Mouse (Mus musculus) right cerebral cortex, postnatal 36 days (tissue): Measurements from ENCODE around the gene Msh3.
"Not testable (repeated sequence)": the region's sequence is repeated elsewhere in the genome, so short reads cannot be mapped to it uniquely, and the experiment has no call there.

Experiments used
- DNase-seq, 2 experiments: peaks; one replicate each; pipeline ENCODE4 v3.0.0; 2022; ENCODE audit warnings: low spot score in 2 of 2, mixed read lengths in 1 of 2

Msh3 gene

DNA sequence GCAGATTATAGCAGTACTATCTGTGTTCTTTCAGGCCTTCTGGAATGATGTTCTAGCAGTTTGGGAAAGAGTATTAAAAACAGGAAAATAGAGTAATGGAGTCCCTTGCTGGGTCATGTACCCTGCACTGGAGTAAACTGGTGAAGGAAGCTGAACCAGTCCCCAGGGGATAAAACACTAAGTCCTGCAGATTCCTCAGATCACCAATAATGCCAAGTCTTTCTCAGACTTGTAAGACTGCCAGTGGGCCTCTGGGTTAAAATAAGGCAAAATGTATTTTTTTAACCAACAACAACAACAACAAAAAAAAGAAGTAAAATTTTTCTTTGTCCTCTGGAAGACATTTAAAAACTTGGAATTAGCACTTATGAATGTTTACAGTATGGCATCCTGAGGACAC is 102.5 kb downstream of the Msh3 start:
- no peak for DNase-seq

DNA sequence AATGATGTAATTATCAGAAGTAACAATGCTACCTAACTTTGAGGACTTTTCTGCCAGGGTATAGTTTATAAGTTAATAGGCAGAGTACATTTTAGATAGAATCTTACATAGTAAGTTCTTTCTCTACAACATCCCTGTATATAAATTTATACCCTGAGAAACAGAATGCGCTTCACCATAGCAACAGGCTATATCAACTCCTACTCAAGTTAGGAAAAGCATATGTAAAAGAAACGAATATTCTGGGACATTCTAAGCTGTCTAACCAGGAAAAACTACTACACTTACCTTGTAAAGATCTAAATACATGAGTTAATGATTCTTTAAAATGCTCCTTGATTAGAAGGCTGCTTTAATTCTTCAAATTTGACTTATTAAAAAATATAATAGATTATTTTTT is 107.2 kb downstream of the Msh3 start:
- DNase-seq: no peak

DNA sequence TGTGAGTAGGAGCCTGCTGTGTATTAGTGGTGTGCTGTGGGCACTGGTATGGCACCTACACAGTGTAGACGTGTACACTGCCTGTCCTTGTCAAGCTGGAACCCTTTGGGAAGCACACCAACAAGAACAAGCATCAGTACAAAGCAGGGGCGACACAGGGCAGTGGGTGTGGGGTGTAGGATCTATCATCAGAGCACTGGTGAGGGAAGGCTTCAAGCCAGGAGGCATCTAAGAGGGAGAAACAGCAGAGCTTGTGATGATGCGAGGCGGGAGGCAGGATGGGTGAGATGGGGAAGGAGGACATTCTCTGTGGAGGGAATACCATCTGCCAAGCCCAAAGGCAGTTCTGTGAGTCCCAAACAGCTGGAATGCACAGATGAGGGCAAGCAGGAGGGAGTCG is 107.8 kb downstream of the Msh3 start:
- peak; percentile 38 to 58 for DNase-seq

DNA sequence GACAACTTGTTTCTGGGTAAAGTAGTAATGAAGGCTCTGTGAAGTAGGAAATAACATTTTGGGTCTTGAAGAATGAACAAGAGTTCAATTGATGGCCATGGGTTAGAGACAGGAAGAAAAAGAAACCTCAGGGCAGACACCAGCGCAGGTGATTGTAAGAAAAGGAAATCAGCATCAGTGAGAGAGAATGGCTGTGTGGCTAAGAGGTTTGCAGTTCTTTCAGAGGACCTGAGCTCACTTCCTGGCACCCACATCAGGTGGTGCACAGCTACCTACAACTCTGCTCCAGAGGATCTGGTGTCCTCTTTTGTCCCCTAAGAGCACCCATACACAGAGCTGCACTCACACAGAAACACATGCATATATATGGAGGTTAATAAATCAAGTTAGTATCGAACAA is 110.1 kb downstream of the Msh3 start:
- DNase-seq: no peak

DNA sequence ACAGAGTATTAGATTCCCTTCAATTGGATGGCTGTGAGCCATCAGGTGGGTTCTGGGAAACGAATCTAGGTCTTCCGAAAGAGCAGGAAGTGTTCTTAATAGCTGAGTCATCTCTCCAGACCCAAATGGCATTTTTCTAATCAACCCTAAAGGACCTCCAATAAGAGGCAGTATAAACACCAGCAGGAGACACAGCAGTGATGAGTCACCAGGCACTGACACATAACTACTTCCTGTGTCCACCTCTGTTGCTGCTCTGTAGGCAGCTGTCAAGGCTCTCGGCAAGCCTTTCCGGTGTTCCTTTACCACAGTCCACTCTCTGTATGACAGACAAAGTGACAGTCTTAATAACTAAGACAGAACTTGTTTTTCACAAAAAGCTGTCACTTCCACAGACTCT is 113.4 kb downstream of the Msh3 start:
- DNase-seq: no peak

DNA sequence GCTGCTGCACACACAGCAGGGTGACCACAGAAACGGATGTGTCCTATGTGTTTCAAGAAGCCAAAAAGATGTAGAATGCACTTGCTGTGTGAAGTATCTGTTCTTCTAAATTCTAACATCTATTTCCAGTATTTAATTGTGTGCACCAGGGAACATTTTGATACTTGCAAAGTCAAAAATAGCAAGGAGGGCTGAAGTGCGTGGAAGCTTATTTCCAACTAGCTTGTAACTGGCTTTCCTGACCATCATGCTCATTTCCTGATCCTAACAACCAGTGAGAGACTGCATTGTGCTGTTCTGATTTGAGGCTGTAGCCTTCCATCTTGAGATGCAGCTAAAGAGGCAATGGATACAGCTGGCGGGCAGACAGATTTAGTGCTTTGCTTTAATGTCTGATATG is 116.9 kb downstream of the Msh3 start:
- DNase-seq: peak; percentile 16 to 60

DNA sequence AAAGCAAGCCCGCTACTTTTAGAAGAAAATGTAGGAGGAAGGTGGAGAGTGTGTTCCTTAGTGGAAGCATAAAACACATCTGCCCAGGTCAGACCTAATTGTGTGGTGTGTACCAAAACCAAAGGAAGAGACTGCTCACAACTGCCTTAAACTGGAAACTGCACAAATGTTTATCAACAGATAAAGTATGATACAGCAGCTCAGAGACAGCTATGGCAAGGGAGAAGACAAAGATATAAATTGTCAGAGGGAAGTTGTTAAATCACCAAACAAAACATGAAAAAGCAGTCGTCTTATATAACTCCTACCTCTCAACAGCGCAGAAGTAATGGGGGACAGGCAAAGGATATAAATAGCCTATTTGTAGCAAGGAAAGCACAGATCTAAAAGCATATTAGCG is 117.8 kb downstream of the Msh3 start:
- DNase-seq: no peak

DNA sequence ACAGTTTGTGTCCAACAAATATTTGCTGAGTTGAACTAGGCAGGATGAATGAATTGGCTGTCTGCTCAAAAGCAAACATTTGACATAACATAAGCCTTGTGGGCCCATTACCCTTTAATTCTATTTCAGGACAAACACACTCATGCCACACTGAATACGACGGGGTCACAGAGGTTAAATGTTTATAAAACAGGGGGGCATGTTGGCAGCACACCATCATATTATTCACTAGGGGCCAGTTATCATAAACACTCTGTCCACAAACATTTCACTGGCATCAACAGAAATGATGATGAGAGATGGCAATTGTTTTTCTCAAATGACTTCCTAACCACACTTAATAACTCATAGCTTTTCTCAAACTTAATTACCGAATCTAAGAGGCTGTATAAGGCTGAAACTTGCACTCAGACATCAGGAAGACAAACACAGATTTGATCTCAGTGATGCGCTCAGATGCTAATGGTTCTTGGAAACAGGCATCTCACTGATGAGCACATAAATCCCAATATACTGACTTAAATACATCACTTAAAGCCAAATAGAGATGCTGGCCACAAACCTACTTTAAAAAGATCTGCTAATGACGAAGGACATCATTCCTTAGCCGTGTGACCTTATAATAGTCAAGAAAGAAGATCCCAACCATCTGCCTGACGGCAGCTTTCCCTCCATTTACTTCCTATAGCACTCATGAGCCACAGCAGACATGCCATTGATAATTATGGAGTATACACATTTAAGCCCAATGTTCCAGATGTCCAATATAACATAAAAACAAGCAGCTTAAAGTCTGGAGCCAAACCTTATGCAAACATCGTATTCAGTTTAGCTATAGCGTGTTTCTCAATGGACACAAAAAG is 122.5 kb downstream of the Msh3 start:
- DNase-seq: no peak

DNA sequence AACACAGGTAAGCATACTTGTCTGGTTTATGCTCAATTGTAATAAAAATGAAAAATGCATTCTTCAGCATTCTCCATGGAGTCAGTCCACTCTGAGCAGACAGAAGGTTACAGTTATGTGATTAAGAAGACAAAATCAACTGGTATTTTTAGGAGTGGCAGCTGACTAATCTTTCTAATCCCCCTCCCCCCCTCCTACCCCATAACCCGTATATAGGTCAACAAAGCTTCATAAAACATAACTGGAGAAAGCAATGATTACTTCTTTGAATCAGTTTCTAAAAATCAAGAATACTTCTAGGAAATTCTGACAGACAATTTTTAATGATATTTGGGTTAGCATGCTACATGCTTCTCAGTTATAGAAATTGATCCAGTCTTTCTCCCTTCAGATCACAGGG is 126.8 kb downstream of the Msh3 start:
- DNase-seq: no peak

DNA sequence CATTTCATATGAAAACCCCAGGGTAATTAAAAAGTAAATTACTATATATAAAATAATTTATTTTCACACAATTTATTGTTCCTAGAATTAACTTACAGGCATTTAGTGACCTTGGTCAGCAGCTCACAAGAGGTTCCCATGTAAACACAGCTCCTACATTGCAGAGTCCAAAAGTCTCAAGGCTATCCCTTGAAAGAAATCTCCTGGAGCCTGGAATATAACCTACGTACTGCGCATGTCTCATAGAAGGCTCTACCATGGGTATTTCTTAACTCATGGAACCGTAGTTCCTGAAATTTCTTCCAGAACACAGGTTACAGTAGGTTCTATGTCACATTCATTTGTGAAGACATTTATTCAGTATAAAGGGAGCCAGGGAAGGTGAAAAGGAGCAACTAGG is 131.2 kb downstream of the Msh3 start:
- DNase-seq: no peak

DNA sequence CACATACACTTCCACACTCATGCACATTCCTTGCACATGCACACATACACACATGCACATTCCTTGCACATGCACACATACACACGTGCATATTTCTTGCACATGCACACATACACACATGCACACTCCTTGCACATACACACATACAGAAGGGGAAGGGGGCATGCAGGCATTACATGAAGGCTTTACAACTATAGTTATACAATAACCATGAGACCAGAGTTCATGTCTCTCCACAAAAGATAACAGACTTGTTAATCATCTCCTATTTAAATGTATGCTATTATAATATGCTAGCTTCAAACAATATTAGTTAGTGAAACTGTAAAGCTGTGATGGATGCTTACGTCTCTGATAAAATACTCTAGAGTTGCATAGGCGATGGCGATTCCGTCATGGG is 132.0 kb downstream of the Msh3 start:
- DNase-seq: no peak

DNA sequence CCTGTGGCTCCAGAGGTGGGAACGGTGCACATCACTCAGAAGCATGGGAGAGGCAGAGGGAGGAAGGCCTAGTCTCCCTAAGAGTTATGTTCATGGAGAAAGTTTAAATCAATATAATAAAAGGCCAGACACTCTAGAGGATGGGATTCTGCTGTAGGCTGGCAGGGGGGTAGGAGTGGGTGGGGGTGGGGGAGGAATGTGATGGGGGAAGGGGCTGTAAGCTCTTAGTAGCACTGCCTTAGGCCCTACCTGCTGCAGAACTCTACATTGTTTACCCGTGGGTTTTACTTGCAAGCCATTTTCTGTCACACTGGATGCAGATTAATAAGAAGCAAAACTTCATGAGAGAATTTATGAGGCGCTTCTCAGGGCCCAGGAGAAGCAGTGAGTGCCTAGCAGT is 135.0 kb downstream of the Msh3 start:
- DNase-seq: no peak

DNA sequence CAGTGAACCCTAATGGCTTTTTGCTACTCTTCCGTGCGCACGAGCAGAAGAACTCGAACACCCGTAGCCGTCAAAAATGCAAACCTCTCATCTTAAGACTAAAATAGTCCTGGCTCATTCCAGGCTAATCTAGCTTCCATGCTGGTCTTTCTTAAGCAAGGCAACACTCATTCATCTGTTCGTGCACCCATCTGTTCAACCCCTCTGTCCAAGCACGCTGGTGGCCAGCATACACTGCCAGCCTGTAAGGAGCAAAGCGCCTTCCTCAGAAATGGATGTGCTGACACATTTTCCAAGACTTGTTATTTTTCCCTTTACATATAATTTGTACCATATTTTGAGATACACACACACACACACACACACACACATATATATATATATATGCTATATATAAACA is 137.6 kb downstream of the Msh3 start:
- DNase-seq: peak in 1 of 2 experiments; percentile 44

DNA sequence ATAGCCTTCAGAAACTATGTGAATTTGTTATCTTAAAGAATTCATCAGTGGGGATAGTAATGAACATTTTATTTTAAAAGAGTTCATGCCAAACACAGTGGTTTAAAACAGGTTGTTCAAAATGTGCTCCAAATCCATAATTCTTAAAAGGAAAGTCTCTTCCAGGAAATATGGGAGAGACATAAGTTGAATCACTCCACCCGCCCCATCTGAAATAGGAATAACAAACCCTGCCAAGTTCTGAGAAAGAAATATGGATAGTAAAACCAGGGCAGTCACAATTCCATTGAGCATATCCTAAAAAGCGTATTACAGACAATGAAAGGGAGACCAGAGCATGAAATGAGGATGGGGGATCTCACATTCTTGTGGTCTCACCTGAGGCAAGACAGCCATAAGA is 157.9 kb downstream of the Msh3 start:
- DNase-seq: no peak

DNA sequence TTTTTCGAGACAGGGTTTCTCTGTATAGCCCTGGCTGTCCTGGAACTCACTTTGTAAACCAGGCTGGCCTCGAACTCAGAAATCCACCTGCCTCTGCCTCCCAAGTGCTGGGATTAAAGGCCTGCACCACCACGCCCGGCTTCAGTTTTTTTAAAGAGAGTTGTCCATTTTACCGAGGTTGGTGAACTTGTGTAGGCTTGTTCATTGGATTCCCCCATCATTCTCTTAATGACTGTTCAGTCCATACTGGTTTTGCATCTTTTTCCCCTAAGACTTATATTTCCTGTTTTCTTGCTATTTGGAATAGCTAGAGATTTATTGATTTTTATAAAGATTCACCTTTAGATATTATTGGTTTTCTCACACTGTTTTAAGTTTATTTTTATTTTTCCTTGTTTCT is 161.0 kb downstream of the Msh3 start:
- not testable (repeated sequence) for DNase-seq

DNA sequence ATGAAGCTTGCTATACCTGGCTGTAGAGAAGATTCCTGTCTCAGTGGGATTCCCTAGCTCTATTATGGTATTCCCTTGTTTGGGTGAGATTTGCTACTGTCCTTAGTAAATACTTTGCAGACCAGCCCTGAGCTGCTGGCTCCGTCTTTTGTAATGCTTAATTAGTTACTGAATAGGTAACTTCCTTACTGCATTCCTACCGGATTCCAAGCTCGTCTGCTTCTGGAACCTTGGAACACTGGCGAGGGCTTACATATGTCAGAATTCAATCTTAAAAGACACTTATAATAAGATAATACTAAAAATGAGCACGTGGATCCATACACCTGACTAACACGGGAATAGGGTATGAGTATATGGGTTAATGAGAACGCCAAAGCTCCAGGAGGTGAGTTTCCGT is 182.1 kb downstream of the Msh3 start:
- not testable (repeated sequence) for DNase-seq
